Mouse (Mus musculus) CH12.LX (cell line): Measurements from ENCODE around the gene Nrn1l. TPM values are rescaled to one million over a fixed set of nuclear protein-coding genes. Genes with fewer than 3 reads are reported as not detected.

ENCODE experiments used
- DNase-seq: peaks from one replicate; pipeline ENCODE4 v3.0.0-alpha.2; 2013; ENCODE audit errors: extremely low read depth
- H3K27ac ChIP-seq: 2 replicates; pipeline ENCODE4 v1.5.1; 2012; ENCODE audit warnings: low read depth, mild to moderate bottlenecking, control low read depth, moderate library complexity; ENCODE audit not compliant: insufficient read depth
- H3K27me3 ChIP-seq: replicated peaks from 2 replicates; pipeline ENCODE3; 2012; ENCODE audit warnings: inconsistent platforms
- H3K36me3 ChIP-seq, 2 experiments: replicated peaks in 1 of 2; 2 replicates each; pipeline versions ENCODE3 to v1.6.1; 2012; ENCODE audit warnings: inconsistent platforms in 1 of 2, low read length in 1 of 2, mild to moderate bottlenecking in 1 of 2, mixed read lengths in 1 of 2, moderate library complexity in 1 of 2; ENCODE audit not compliant: control insufficient read depth in 1 of 2, insufficient read depth in 1 of 2
- H3K4me1 ChIP-seq, 2 experiments: 2 replicates each; pipeline ENCODE4 v1.6.1; 2012; ENCODE audit warnings: inconsistent platforms in 1 of 2, moderate library complexity in 1 of 2; ENCODE audit not compliant: insufficient read depth in 2 of 2, control insufficient read depth in 1 of 2
- H3K4me2 ChIP-seq: 2 replicates; pipeline ENCODE4 v1.6.1; 2012; ENCODE audit warnings: low read depth, mild to moderate bottlenecking, control low read depth; ENCODE audit not compliant: poor library complexity, insufficient read depth, severe bottlenecking
- H3K4me3 ChIP-seq, 3 experiments: fragments of 150-350 bp in 1 of 3; sonication (generic) in 1 of 3; replicated peaks in 1 of 3; 2 replicates each; pipeline versions ENCODE3 to v1.5.1; 2011 to 2012; ENCODE audit warnings: low read depth in 2 of 3, low read length in 2 of 3, mild to moderate bottlenecking in 2 of 3, moderate library complexity in 2 of 3, control low read depth in 1 of 3, improper control_type of control experiment in 1 of 3, inconsistent platforms in 1 of 3, mixed read lengths in 1 of 3; ENCODE audit not compliant: poor library complexity in 1 of 3
- H3K79me2 ChIP-seq: replicated peaks from 2 replicates; pipeline ENCODE4 v1.6.1; 2012; ENCODE audit warnings: mild to moderate bottlenecking, moderate library complexity; ENCODE audit not compliant: control insufficient read depth, poor library complexity, insufficient read depth, severe bottlenecking; ENCODE audit errors: extremely low read depth
- H3K9ac ChIP-seq: 2 replicates; pipeline ENCODE4 v1.6.1; 2012; ENCODE audit warnings: low read depth, mild to moderate bottlenecking, control low read depth, moderate library complexity; ENCODE audit not compliant: insufficient read depth
- H3K9me3 ChIP-seq: replicated peaks from 2 replicates; pipeline ENCODE3; 2012; ENCODE audit warnings: low read length, inconsistent platforms, mixed read lengths
- CHD2 ChIP-seq: IDR thresholded peaks from 2 replicates; pipeline ENCODE4 v1.6.1; 2011; ENCODE audit warnings: low read length, improper control_type of control experiment
- ELF1 ChIP-seq: IDR thresholded peaks from 2 replicates; pipeline ENCODE4 v1.6.1; 2014; ENCODE audit warnings: low read depth, mild to moderate bottlenecking, inconsistent platforms, low read length, improper control_type of control experiment
- ETS1 ChIP-seq: conservative IDR thresholded peaks from 2 replicates; pipeline ENCODE4 v1.6.1; 2012; ENCODE audit warnings: low read depth, mild to moderate bottlenecking, inconsistent platforms, low read length, improper control_type of control experiment, moderate library complexity
- GABPA ChIP-seq: IDR thresholded peaks from 2 replicates; pipeline ENCODE4 v1.6.1; 2012; ENCODE audit warnings: low read depth, low read length, improper control_type of control experiment, inconsistent platforms; ENCODE audit not compliant: insufficient replicate concordance
- HCFC1 ChIP-seq: IDR thresholded peaks from 2 replicates; pipeline ENCODE4 v1.6.1; 2012; ENCODE audit warnings: low read depth, mild to moderate bottlenecking, inconsistent platforms, low read length, improper control_type of control experiment
- JUND ChIP-seq: conservative IDR thresholded peaks from 2 replicates; pipeline ENCODE4 v1.6.1; 2011; ENCODE audit warnings: low read depth, low read length, improper control_type of control experiment
- KAT2A ChIP-seq: IDR thresholded peaks from 2 replicates; pipeline ENCODE4 v1.6.1; 2012; ENCODE audit warnings: low read length, improper control_type of control experiment, inconsistent platforms; ENCODE audit not compliant: insufficient replicate concordance
- MAFK ChIP-seq: IDR thresholded peaks from 2 replicates; pipeline ENCODE4 v1.6.1; 2011; ENCODE audit warnings: low read length, improper control_type of control experiment; ENCODE audit not compliant: insufficient replicate concordance
- MAX ChIP-seq: IDR thresholded peaks from 2 replicates; pipeline ENCODE4 v1.6.1; 2011; ENCODE audit warnings: low read length, improper control_type of control experiment
- MEF2A ChIP-seq: IDR thresholded peaks from 2 replicates; pipeline ENCODE4 v1.6.1; 2014; ENCODE audit warnings: low read depth, mild to moderate bottlenecking, inconsistent platforms, low read length, improper control_type of control experiment, borderline replicate concordance
- NELFE ChIP-seq: IDR thresholded peaks from 2 replicates; pipeline ENCODE4 v1.6.1; 2011; ENCODE audit warnings: low read depth, low read length, improper control_type of control experiment
- NRF1 ChIP-seq: IDR thresholded peaks from 2 replicates; pipeline ENCODE4 v1.6.1; 2014; ENCODE audit warnings: low read depth, mild to moderate bottlenecking, inconsistent platforms, low read length, improper control_type of control experiment, moderate library complexity
- POLR2A ChIP-seq: IDR thresholded peaks from 2 replicates; pipeline ENCODE4 v1.6.1; 2011; ENCODE audit warnings: low read depth, mild to moderate bottlenecking, improper control_type of control experiment, low read length
- POLR2AphosphoS2 ChIP-seq: IDR thresholded peaks from 2 replicates; pipeline ENCODE4 v1.6.1; 2011; ENCODE audit warnings: low read depth, low read length, improper control_type of control experiment
- RAD21 ChIP-seq: IDR thresholded peaks from 2 replicates; pipeline ENCODE4 v1.6.1; 2011; ENCODE audit warnings: low read depth, mild to moderate bottlenecking, low read length, improper control_type of control experiment, moderate library complexity
- RCOR1 ChIP-seq: conservative IDR thresholded peaks from 2 replicates; pipeline ENCODE4 v1.6.1; 2012; ENCODE audit warnings: low read depth, mild to moderate bottlenecking, inconsistent platforms, low read length, improper control_type of control experiment
- SMC3 ChIP-seq: IDR thresholded peaks from 2 replicates; pipeline ENCODE4 v1.6.1; 2011; ENCODE audit warnings: low read depth, low read length, improper control_type of control experiment
- TBP ChIP-seq: conservative IDR thresholded peaks from 2 replicates; pipeline ENCODE4 v1.6.1; 2011; ENCODE audit warnings: low read depth, low read length, improper control_type of control experiment
- UBTF ChIP-seq: IDR thresholded peaks from 2 replicates; pipeline ENCODE4 v1.6.1; 2012; ENCODE audit warnings: low read depth, mild to moderate bottlenecking, inconsistent platforms, low read length, improper control_type of control experiment, moderate library complexity
- ZMIZ1 ChIP-seq: IDR thresholded peaks from 2 replicates; pipeline ENCODE4 v1.6.1; 2012; ENCODE audit warnings: low read depth, mild to moderate bottlenecking, inconsistent platforms, low read length, improper control_type of control experiment
- dilution Hi-C: fragments of 300-500 bp; cut with MboI; formaldehyde crosslinking; loops from 2 replicates; pipeline ENCODE4 v1.14.3; 2020; ENCODE audit warnings: low sequenced_read_pairs; ENCODE audit not compliant: extremely low pct_unique_long_range_greater_than_20kb, extremely low pct_ligation_motif_present
- in situ Hi-C: fragments of 300-500 bp; cut with MboI; formaldehyde crosslinking; loops from 3 replicates; pipeline ENCODE4 v1.14.3; 2019; ENCODE audit warnings: low sequenced_read_pairs, low pct_ligation_motif_present, low pct_unique_long_range_greater_than_20kb, mixed read lengths
- polyA plus RNA-seq: library from polyadenylated mRNA; unstranded; fragments of >175 nt; gene quantifications from 2 replicates; pipeline ENCODE4 v1.2.1, GENCODE M21; 2012; ENCODE audit warnings: low read depth; ENCODE audit not compliant: insufficient read length
- total RNA-seq, 2 experiments: library from RNA; depleted of rRNA; stranded (reverse); fragments of 300-350 nt in 1 of 2; fragments of >200 nt in 1 of 2; gene quantifications; 2 replicates each; pipeline ENCODE4 v1.2.3; 2012 to 2014

Gene Nrn1l
- total RNA-seq (2012; rRNA removed) = 0.38 and 0.42 TPM in 2 replicates
- not detected in 2 replicates for total RNA-seq (2014; rRNA removed)
- not detected in 2 replicates for polyA plus RNA-seq

- H3K4me3 ChIP-seq = no peak within 1 kb of the TSS
- no peak for TF ChIP-seq GABPA
- TF ChIP-seq RAD21 = no peak
- TF ChIP-seq UBTF = no peak
- no peak for TF ChIP-seq ETS1
- TF ChIP-seq NELFE = no peak
- no peak for TF ChIP-seq TBP
- no peak for TF ChIP-seq KAT2A
- TF ChIP-seq MAFK = no peak
- no peak for TF ChIP-seq MEF2A
- TF ChIP-seq, all 38 proteins: peak for 0
- Histone ChIP-seq H3K36me3 (peaks cover 53 to 78% of the 10 kb centered on the region in 2 experiments), H3K27me3 (no peaks in the 10 kb centered on the region), H3K9me3 (no peaks in the 10 kb centered on the region), H3K9ac (no peak within 1 kb of the TSS), H3K27ac (no peak within 1 kb of the TSS), H3K79me2 (no peaks in the 10 kb centered on the region), H3K4me2 (no peak within 1 kb of the TSS), H3K4me1 (no peaks in the 10 kb centered on the region)
- in situ Hi-C loops (loop anchor here (5.0 kb wide), 1 partner anchor 44 kb away; the partner anchor contains the start of gene Psmb10), dilution Hi-C loops (no loop called here)
- DNase-seq = peak; percentile 36
Measured at GRCm38 (mm10) chr8:105893339-105893738, at the start of gene Nrn1l. Nrn1l (plus strand) TSS chr8:105893567.

GRCm38 (mm10) chr8:105846678-105847077, 46.7 kb upstream of the Nrn1l start:
- Histone ChIP-seq H3K27ac (no peak overlapping the region), H3K79me2 (no peaks in the 10 kb centered on the region; the same call in 1 of the 2 replicates), H3K4me2 (no peak overlapping the region), H3K27me3 (no peaks in the 10 kb centered on the region), H3K4me1 (peaks cover 0 to 7% of the 10 kb centered on the region in 2 experiments; a peak in 2 of 4 replicates), H3K4me3 (no peak overlapping the region), H3K9me3 (peaks cover under 1% of the 10 kb centered on the region), H3K9ac (no peak overlapping the region), H3K36me3 (peaks cover 47 to 72% of the 10 kb centered on the region in 2 experiments)
- dilution Hi-C loops = no loop called here
- TF ChIP-seq NELFE (no peak), JUND (no peak), NRF1 (no peak), MAX (no peak)
- in situ Hi-C loops = no loop called here
- DNase-seq = no peak

- H3K79me2 ChIP-seq = no peaks in the 10 kb centered on the region; the same call in 1 of the 2 replicates
- H3K36me3 ChIP-seq = peaks cover 32 to 48% of the 10 kb centered on the region in 2 experiments
- H3K9ac ChIP-seq = no peak overlapping the region
- in situ Hi-C loops (no loop called here), dilution Hi-C loops (no loop called here)
- no peaks in the 10 kb centered on the region for H3K27me3 ChIP-seq
- TF ChIP-seq MEF2A = no peak
- no peak for TF ChIP-seq POLR2AphosphoS2
- no peak for TF ChIP-seq MAX
- TF ChIP-seq HCFC1 = no peak
- TF ChIP-seq UBTF = no peak
- TF ChIP-seq TBP = no peak
- no peak for TF ChIP-seq SMC3
- no peak for TF ChIP-seq ELF1
- TF ChIP-seq RCOR1 = no peak
- no peak for TF ChIP-seq CHD2
- no peak for TF ChIP-seq ETS1
- TF ChIP-seq POLR2A = no peak
- no peak for TF ChIP-seq ZMIZ1
- H3K4me1 ChIP-seq = peaks cover 3 to 15% of the 10 kb centered on the region in 2 experiments; a peak in 2 of 4 replicates
- H3K27ac ChIP-seq = no peak overlapping the region
- H3K4me3 ChIP-seq = no peak overlapping the region
- no peak for DNase-seq
- no peak overlapping the region for H3K4me2 ChIP-seq
- H3K9me3 ChIP-seq = no peaks in the 10 kb centered on the region
Measured at GRCm38 (mm10) chr8:105850014-105850413, 43.4 kb upstream of the Nrn1l start.
